Mouse (Mus musculus): ENCODE results near the gene Shpk. TPM values are rescaled to one million over a fixed set of nuclear protein-coding genes. Genes with fewer than 3 reads are reported as not detected.

The Shpk gene
- total and polyA plus RNA-seq, 2 experiments: 38.6 to 43.5 TPM

DNA sequence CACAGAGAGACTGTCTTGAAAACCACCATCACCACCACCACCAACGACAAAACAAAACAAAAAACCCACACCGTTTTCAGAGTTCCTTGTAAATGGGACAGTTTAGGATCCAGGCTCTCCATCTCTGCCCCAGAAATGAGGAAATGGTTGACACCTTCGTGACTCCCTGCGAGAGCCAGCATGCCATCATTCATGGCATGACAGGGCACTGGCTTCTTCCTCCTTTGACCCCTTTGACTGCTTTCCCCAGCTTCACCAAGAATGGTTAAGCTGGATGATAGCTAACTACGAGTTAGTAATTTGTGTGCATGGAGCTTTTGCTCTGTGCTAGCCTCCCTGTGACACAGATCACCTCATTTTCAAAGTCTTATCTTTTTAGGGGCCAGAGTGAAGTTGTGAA, 37.0 kb upstream of the Shpk start:
- WGBS: 71% methylated on average over 5 of the region's 5 CpGs
- Histone ChIP-seq H3K79me2 (ENCODE audit: control insufficient read depth, insufficient read depth, low read length) (no peaks in the 10 kb centered on the region), H3K36me3 (ENCODE audit: control insufficient read depth, insufficient read depth, low read length) (no peaks in the 10 kb centered on the region), H3K4me3 (ENCODE audit: insufficient read depth, low read depth, low read length) (no peak overlapping the region), H3K27ac (replicated peaks; ENCODE audit: insufficient read depth, low read depth, low read length) (no peak overlapping the region), H3K4me1 (ENCODE audit: control insufficient read depth, insufficient read depth, low read length) (peaks cover 3% of the 10 kb centered on the region; the same call in 1 of the 2 replicates), H3K9ac (ENCODE audit: low read depth, low read length) (no peak overlapping the region), H3K27me3 (ENCODE audit: control insufficient read depth, insufficient read depth, low read length) (no peaks in the 10 kb centered on the region)
- TF ChIP-seq CTCF (IDR thresholded peaks at IDR 0.05; ENCODE audit: low read depth, low read length) (no peak), POLR2A (IDR thresholded peaks at IDR 0.05; ENCODE audit: extremely low read depth, insufficient read depth, low read length) (no peak)
- no peak for DNase-seq (ENCODE audit: extremely low read depth, low read depth, low spot score)

DNA sequence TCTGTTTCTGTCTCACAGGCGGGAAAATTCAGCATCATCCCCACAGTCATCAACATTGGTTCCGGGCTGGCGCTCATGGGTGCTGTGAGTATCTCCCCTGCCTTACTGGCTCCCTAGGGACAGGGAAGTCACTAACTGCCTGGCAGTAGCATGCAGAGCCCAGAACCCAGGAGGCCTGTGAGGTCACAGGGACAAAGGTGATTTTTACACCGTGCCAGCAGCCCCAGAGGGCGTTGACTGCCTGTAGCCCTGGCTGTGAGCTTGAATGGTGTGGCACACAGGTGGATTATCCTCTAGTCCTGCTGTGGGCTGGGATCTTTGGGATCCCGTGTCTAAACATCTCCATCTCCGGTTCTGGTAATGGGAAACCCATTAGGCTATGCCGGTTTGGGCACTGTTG, 31.2 kb upstream of the Shpk start:
- H3K36me3 ChIP-seq (ENCODE audit: control insufficient read depth, insufficient read depth, low read length): no peaks in the 10 kb centered on the region
- TF ChIP-seq CTCF (IDR thresholded peaks at IDR 0.05; ENCODE audit: low read depth, low read length): no peak
- H3K27me3 ChIP-seq (ENCODE audit: control insufficient read depth, insufficient read depth, low read length): no peaks in the 10 kb centered on the region
- peaks cover 13% of the 10 kb centered on the region for H3K4me1 ChIP-seq (ENCODE audit: control insufficient read depth, insufficient read depth, low read length)
- 0 out of 2 replicates have a peak overlapping the region, but pooled peaks have one; percentile 1 for H3K27ac ChIP-seq (replicated peaks; ENCODE audit: insufficient read depth, low read depth, low read length)
- H3K79me2 ChIP-seq (ENCODE audit: control insufficient read depth, insufficient read depth, low read length): no peaks in the 10 kb centered on the region
- no peak overlapping the region for H3K9ac ChIP-seq (ENCODE audit: low read depth, low read length)
- peak; percentile 89 for DNase-seq (ENCODE audit: extremely low read depth, low read depth, low spot score)
- WGBS: 52% methylated on average over 8 of the region's 8 CpGs
- no peak overlapping the region for H3K4me3 ChIP-seq (ENCODE audit: insufficient read depth, low read depth, low read length)

DNA sequence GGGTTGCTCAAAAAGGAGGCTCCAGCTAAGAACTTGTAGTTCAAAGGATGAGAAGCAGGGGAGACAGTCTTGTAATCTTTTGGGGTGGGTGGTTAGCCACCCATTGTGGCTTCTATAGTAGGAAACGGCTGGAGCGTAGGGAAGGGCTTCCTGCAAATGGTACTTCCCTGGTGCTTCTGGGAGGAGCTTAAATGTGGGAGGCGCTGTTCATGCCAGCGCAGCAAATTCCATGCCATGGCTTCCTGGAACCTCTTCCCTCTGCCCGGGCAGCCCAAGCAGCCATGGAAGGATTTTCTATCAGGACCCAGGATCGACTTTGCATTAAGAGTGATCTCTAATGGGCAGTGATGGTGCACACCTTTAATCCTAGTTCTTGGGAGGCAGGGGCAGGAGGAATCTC, 30.7 kb upstream of the Shpk start:
- H3K9ac ChIP-seq (ENCODE audit: low read depth, low read length): no peak overlapping the region
- peak; percentile 62 for DNase-seq (ENCODE audit: extremely low read depth, low read depth, low spot score)
- no peaks in the 10 kb centered on the region for H3K27me3 ChIP-seq (ENCODE audit: control insufficient read depth, insufficient read depth, low read length)
- H3K4me1 ChIP-seq (ENCODE audit: control insufficient read depth, insufficient read depth, low read length): peaks cover 13% of the 10 kb centered on the region
- H3K27ac ChIP-seq (replicated peaks; ENCODE audit: insufficient read depth, low read depth, low read length): no peak overlapping the region
- WGBS: 53% methylated on average over 6 of the region's 6 CpGs
- no peaks in the 10 kb centered on the region for H3K36me3 ChIP-seq (ENCODE audit: control insufficient read depth, insufficient read depth, low read length)
- TF ChIP-seq CTCF (IDR thresholded peaks at IDR 0.05; ENCODE audit: low read depth, low read length) (no peak), POLR2A (IDR thresholded peaks at IDR 0.05; ENCODE audit: extremely low read depth, insufficient read depth, low read length) (no peak)
- no peak overlapping the region for H3K4me3 ChIP-seq (ENCODE audit: insufficient read depth, low read depth, low read length)
- no peaks in the 10 kb centered on the region for H3K79me2 ChIP-seq (ENCODE audit: control insufficient read depth, insufficient read depth, low read length)

DNA sequence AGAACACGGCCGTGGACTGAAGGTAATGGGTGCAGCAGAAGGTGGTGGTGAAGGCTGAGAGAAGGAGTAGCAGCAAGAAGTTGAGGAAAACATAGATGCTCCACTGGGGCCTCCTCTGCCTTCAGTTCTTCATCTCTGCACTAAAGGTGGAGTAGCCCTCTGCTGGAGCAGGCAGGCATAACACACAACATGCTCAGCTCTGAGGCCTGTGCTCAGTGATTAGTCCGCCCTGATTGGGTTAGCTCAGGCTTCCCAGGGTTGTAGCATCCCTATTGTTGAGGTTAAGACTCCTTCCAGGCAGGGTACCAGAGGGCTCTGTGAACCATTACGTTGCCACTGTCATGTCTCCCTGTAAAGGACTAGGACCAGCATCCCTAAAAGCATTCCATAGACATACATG, 30.0 kb upstream of the Shpk start:
- DNase-seq (ENCODE audit: extremely low read depth, low read depth, low spot score): peak; percentile 57
- no peak overlapping the region for H3K4me3 ChIP-seq (ENCODE audit: insufficient read depth, low read depth, low read length)
- WGBS: 53% methylated on average over 4 of the region's 4 CpGs
- no peak overlapping the region for H3K27ac ChIP-seq (replicated peaks; ENCODE audit: insufficient read depth, low read depth, low read length)
- no peak overlapping the region for H3K9ac ChIP-seq (ENCODE audit: low read depth, low read length)
- no peaks in the 10 kb centered on the region for H3K27me3 ChIP-seq (ENCODE audit: control insufficient read depth, insufficient read depth, low read length)
- peaks cover 13% of the 10 kb centered on the region for H3K4me1 ChIP-seq (ENCODE audit: control insufficient read depth, insufficient read depth, low read length)
- TF ChIP-seq POLR2A (IDR thresholded peaks at IDR 0.05; ENCODE audit: extremely low read depth, insufficient read depth, low read length): no peak
- TF ChIP-seq CTCF (IDR thresholded peaks at IDR 0.05; ENCODE audit: low read depth, low read length): peak; percentile 79
- no peaks in the 10 kb centered on the region for H3K79me2 ChIP-seq (ENCODE audit: control insufficient read depth, insufficient read depth, low read length)
- no peaks in the 10 kb centered on the region; the same call in 1 of the 2 replicates for H3K36me3 ChIP-seq (ENCODE audit: control insufficient read depth, insufficient read depth, low read length)

DNA sequence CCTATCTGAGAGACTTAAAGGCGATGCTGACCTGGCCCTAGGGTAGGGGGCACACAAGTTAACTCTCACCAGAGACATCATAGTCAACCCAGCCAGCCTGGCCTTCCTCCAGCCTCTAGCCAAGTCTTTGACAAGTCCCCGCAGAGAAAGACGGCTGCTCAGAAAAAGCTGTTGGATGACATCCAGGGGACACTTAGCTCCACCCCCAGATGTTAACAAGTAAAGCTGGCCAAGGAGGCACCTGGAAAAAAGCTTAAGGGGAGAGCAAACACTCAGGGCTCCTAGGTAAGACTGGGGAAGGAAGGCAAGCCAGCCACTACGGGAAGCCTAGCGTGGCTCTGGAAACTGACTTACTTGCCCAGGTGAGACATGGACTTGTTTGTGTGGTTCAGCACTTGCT, 27.1 kb upstream of the Shpk start:
- Histone ChIP-seq H3K79me2 (ENCODE audit: control insufficient read depth, insufficient read depth, low read length) (peaks cover 8% of the 10 kb centered on the region), H3K27ac (replicated peaks; ENCODE audit: insufficient read depth, low read depth, low read length) (no peak overlapping the region), H3K36me3 (ENCODE audit: control insufficient read depth, insufficient read depth, low read length) (peaks cover 1% of the 10 kb centered on the region; the same call in 1 of the 2 replicates), H3K4me1 (ENCODE audit: control insufficient read depth, insufficient read depth, low read length) (peaks cover 15% of the 10 kb centered on the region), H3K9ac (ENCODE audit: low read depth, low read length) (no peak overlapping the region), H3K27me3 (ENCODE audit: control insufficient read depth, insufficient read depth, low read length) (no peaks in the 10 kb centered on the region), H3K4me3 (ENCODE audit: insufficient read depth, low read depth, low read length) (no peak overlapping the region)
- TF ChIP-seq CTCF (IDR thresholded peaks at IDR 0.05; ENCODE audit: low read depth, low read length) (no peak), POLR2A (IDR thresholded peaks at IDR 0.05; ENCODE audit: extremely low read depth, insufficient read depth, low read length) (no peak)
- 48% methylated on average over 5 of the region's 5 CpGs for WGBS
- DNase-seq (ENCODE audit: extremely low read depth, low read depth, low spot score): peak; percentile 56

DNA sequence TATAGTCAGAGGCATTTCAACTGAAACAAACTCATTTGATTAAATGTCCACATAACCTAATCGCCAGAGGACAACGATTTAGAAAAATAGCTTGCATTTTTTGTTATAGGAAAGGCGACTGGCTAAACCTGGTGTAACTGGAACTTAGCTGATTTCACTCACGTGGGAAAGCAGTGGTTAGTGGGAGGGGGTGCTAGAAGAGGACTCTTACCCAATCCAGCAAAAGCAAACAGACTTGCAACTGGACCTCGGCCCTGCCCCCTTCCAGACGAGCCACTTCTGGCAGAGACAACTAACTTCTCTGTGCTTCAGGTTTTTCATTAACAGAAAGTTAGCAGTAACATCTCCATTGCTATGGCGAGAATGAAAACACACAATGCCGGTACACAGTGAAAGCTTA, 23.6 kb upstream of the Shpk start:
- H3K9ac ChIP-seq (ENCODE audit: low read depth, low read length): no peak overlapping the region
- H3K27ac ChIP-seq (replicated peaks; ENCODE audit: insufficient read depth, low read depth, low read length): peak overlapping the region; percentile 95

More for the DNA sequence above, 23.6 kb upstream of the Shpk start:
- WGBS: 15% methylated on average over 8 of the region's 8 CpGs
- DNase-seq (ENCODE audit: extremely low read depth, low read depth, low spot score): peak; percentile 98
- TF ChIP-seq CTCF (IDR thresholded peaks at IDR 0.05; ENCODE audit: low read depth, low read length) (no peak), POLR2A (IDR thresholded peaks at IDR 0.05; ENCODE audit: extremely low read depth, insufficient read depth, low read length) (no peak)
- Histone ChIP-seq H3K79me2 (ENCODE audit: control insufficient read depth, insufficient read depth, low read length) (peaks cover 8% of the 10 kb centered on the region), H3K4me1 (ENCODE audit: control insufficient read depth, insufficient read depth, low read length) (peaks cover 13% of the 10 kb centered on the region), H3K36me3 (ENCODE audit: control insufficient read depth, insufficient read depth, low read length) (peaks cover 1% of the 10 kb centered on the region; the same call in 1 of the 2 replicates), H3K4me3 (ENCODE audit: insufficient read depth, low read depth, low read length) (peak overlapping the region; percentile 95), H3K27me3 (ENCODE audit: control insufficient read depth, insufficient read depth, low read length) (no peaks in the 10 kb centered on the region)

Data from liver, adult 2 months (tissue).